Mouse (Mus musculus) embryo, embryonic 10 days (tissue): ENCODE results near the gene Pcsk4.

Experiments used
- DNase-seq: peaks from one replicate; pipeline ENCODE4 v3.0.0-alpha.2; 2015; ENCODE audit warnings: low spot score

Pcsk4 gene

GRCm38 (mm10) chr10:80298571-80299281 lies 30.6 kb downstream of the Pcsk4 start:
- peak; percentile 93 for DNase-seq

- no peak for DNase-seq
Observed at GRCm38 (mm10) chr10:80297526-80298133, 31.7 kb downstream of the Pcsk4 start.

GRCm38 (mm10) chr10:80296824-80297223 lies 32.5 kb downstream of the Pcsk4 start:
- DNase-seq, result no peak

- peak; percentile 83 for DNase-seq
Observed at GRCm38 (mm10) chr10:80295618-80296425, 33.5 kb downstream of the Pcsk4 start, which contains the start of gene Apc2. Apc2 (plus strand) TSS chr10:80295977.

- DNase-seq, result no peak
Observed at GRCm38 (mm10) chr10:80294788-80295303, 34.5 kb downstream of the Pcsk4 start.

- no peak for DNase-seq
Observed at GRCm38 (mm10) chr10:80294311-80294710, 35.0 kb downstream of the Pcsk4 start.

- no peak for DNase-seq
Observed at GRCm38 (mm10) chr10:80293325-80293724, 36.0 kb downstream of the Pcsk4 start.

GRCm38 (mm10) chr10:80292251-80293146 lies 36.8 kb downstream of the Pcsk4 start, which contains the start of gene Rps15:
Rps15 (plus strand) TSS chr10:80292453.
- peak; percentile 98 for DNase-seq

GRCm38 (mm10) chr10:80288657-80289056 lies 40.6 kb downstream of the Pcsk4 start:
- DNase-seq, result no peak

GRCm38 (mm10) chr10:80288097-80288496 lies 41.2 kb downstream of the Pcsk4 start:
- DNase-seq, result no peak

GRCm38 (mm10) chr10:80285222-80286070 lies 43.9 kb downstream of the Pcsk4 start:
- no peak for DNase-seq

- no peak for DNase-seq
Observed at GRCm38 (mm10) chr10:80282481-80283441, 46.5 kb downstream of the Pcsk4 start.

- no peak for DNase-seq
Observed at GRCm38 (mm10) chr10:80281921-80282371, 47.4 kb downstream of the Pcsk4 start.

GRCm38 (mm10) chr10:80281304-80281703 lies 48.0 kb downstream of the Pcsk4 start:
- DNase-seq, result no peak

GRCm38 (mm10) chr10:80279273-80279672 lies 50.0 kb downstream of the Pcsk4 start:
- DNase-seq, result no peak

- no peak for DNase-seq
Observed at GRCm38 (mm10) chr10:80278390-80278789, 50.9 kb downstream of the Pcsk4 start.

GRCm38 (mm10) chr10:80276238-80276637 lies 53.1 kb downstream of the Pcsk4 start:
- DNase-seq, result no peak

GRCm38 (mm10) chr10:80273847-80274246 lies 55.5 kb downstream of the Pcsk4 start:
- no peak for DNase-seq
